Mouse (Mus musculus) heart, adult 2 months (tissue): ENCODE data around the gene Tlr2. TPM values are rescaled to one million over a fixed set of nuclear protein-coding genes. Genes with fewer than 3 reads are reported as not detected.

Experiments used
- DNase-seq, 2 experiments: peaks; one replicate each; pipeline ENCODE4 v3.0.0; 2021
- H3K27ac ChIP-seq: fragments of 200-600 bp; 2 replicates; pipeline ENCODE4 v1.8.1; 2022
- H3K27me3 ChIP-seq: fragments of 200-500 bp; 2 replicates; pipeline ENCODE4 v1.6.1; 2012; ENCODE audit warnings: mild to moderate bottlenecking, low read length, inconsistent platforms, mixed read lengths; ENCODE audit not compliant: control insufficient read depth, insufficient read depth
- H3K36me3 ChIP-seq: fragments of 200-500 bp; 2 replicates; pipeline ENCODE4 v1.6.1; 2012; ENCODE audit warnings: low read length, inconsistent platforms; ENCODE audit not compliant: control insufficient read depth, insufficient read depth
- H3K4me1 ChIP-seq: fragments of 200-500 bp; 2 replicates; pipeline ENCODE4 v1.6.1; 2011; ENCODE audit warnings: low read length; ENCODE audit not compliant: control insufficient read depth, insufficient read depth
- H3K4me3 ChIP-seq: fragments of 200-600 bp; 2 replicates; pipeline ENCODE4 v1.8.1; 2022
- H3K79me2 ChIP-seq: fragments of 200-500 bp; replicated peaks from 2 replicates; pipeline ENCODE4 v1.6.1; 2012; ENCODE audit warnings: mild to moderate bottlenecking, inconsistent platforms, low read length, moderate library complexity, mixed read lengths; ENCODE audit not compliant: control insufficient read depth, insufficient read depth
- H3K9ac ChIP-seq: fragments of 200-500 bp; 2 replicates; pipeline ENCODE4 v1.6.1; 2012; ENCODE audit warnings: low read depth, mild to moderate bottlenecking, control low read depth, inconsistent platforms, low read length, mixed read lengths
- CTCF ChIP-seq: fragments of 200-600 bp; IDR thresholded peaks from 2 replicates; pipeline ENCODE4 v1.8.1; 2022; ENCODE audit warnings: antibody characterized with exemption, mild to moderate bottlenecking, moderate library complexity
- EP300 ChIP-seq: fragments of 200-500 bp; IDR thresholded peaks from 2 replicates; pipeline ENCODE4 v1.6.1; 2011; ENCODE audit warnings: low read depth, low read length, control low read depth; ENCODE audit not compliant: insufficient read depth
- POLR2A ChIP-seq: fragments of 200-500 bp; IDR thresholded peaks from 2 replicates; pipeline ENCODE4 v1.6.1; 2011; ENCODE audit warnings: mild to moderate bottlenecking, low read depth, low read length, control low read depth; ENCODE audit not compliant: insufficient read depth
- WGBS: fragments of 180-500 bp; shearing (Covaris S2); methylation state at CpG from one replicate; pipeline ENCODE4 v1.1.7; 2018; 5-methylcytosine and 5-hydroxymethylcytosine counted together
- intact Hi-C: fragments of 180-260 bp; cut with DNase I; formaldehyde crosslinking; loops from one replicate; pipeline ENCODE4 v1.15.1; 2025
- polyA plus RNA-seq: library from polyadenylated mRNA; depleted of rRNA; stranded (reverse); fragments of >200 nt; gene quantifications from 2 replicates; pipeline ENCODE4 v1.2.3, GENCODE M21; 2012; rRNA removed
- total RNA-seq, 2 experiments: library from RNA; stranded (reverse); gene quantifications; 2 replicates each; pipeline ENCODE4 v1.2.3; 2021

The Tlr2 gene
- total and polyA plus RNA-seq, 3 experiments: 1.4 to 2.6 (median 2.0) TPM

DNA sequence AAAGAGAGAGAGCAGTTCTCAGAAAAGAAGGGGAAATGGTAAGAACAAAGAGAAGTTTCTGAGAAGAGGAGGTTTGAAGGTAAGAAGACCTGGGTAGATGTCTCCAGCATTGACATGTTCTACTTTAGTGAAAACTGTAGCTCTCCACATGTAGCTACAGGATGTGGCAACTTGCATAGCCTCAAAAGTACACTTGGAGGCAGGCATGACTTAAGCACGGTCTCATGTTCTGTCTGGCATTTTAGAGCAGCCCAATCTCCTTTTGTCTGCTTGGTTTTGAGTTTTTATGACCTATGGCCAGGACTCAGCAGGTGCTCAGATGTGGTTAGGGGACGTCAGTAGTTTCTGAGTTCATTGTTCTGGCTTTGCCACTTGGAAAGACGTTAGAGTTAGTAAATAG is 50.1 kb downstream of the Tlr2 start:
- Histone ChIP-seq H3K9ac (no peak overlapping the region), H3K27ac (no peak overlapping the region), H3K4me3 (no peak overlapping the region), H3K36me3 (no peaks in the 10 kb centered on the region), H3K4me1 (peaks cover 2% of the 10 kb centered on the region), H3K27me3 (peaks cover 6% of the 10 kb centered on the region), H3K79me2 (no peaks in the 10 kb centered on the region)
- intact Hi-C loops: no loop called here
- TF ChIP-seq EP300 (no peak), POLR2A (no peak)
- 77% methylated on average over 3 of the region's 3 CpGs for WGBS
- DNase-seq: no peak

DNA sequence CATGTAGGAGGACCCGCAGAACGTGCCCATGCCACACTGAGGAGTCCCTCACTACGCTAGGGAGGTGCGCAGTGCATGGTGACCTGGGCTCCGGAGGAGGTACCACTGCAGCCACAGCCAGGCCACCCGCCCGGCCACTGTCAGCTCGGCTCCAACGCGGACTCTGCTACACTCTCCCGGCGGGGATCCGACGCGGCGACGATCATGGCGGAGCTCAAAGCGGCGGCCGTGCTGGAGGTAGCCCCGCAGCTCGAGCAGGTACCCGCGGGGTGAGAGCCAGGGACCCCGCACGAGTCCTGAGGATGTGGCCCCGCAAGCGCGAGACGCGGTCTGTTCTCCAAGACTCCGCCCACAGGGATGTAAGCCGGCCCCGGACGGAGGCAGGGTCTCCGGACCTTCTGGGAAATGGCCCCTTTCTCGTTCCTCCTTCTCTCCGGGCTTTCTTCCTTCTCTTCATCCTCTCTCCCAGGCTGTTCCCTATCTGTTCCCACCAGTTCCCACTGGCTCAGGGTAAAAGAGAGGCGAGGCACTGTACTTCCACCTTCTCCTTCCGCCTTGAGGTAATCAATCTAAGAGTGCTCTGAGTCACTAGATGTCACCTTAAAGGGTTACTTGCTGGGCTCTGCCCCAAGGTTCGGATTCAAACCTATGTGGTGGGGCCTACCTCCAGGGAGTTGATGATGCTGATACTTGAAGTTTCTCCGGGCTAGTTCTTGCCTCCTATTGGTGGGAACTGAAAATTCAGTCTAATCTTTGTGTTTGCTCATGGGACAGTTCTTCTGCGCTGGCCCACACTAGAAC is 51.7 kb downstream of the Tlr2 start:
- TF ChIP-seq POLR2A: no peak
- no peak for TF ChIP-seq EP300
- 0 out of 2 replicates have a peak, but pooled peaks have one; percentile 16 for TF ChIP-seq CTCF
- Histone ChIP-seq H3K79me2 (no peaks in the 10 kb centered on the region), H3K4me3 (peak overlapping the region; percentile 46), H3K27me3 (peaks cover 6% of the 10 kb centered on the region), H3K27ac (no peak overlapping the region), H3K9ac (peak overlapping the region; percentile 69), H3K36me3 (no peaks in the 10 kb centered on the region), H3K4me1 (peaks cover 2% of the 10 kb centered on the region)
- 3% methylated on average over 44 of the region's 44 CpGs for WGBS
- intact Hi-C loops: no loop called here
- no peak for DNase-seq

DNA sequence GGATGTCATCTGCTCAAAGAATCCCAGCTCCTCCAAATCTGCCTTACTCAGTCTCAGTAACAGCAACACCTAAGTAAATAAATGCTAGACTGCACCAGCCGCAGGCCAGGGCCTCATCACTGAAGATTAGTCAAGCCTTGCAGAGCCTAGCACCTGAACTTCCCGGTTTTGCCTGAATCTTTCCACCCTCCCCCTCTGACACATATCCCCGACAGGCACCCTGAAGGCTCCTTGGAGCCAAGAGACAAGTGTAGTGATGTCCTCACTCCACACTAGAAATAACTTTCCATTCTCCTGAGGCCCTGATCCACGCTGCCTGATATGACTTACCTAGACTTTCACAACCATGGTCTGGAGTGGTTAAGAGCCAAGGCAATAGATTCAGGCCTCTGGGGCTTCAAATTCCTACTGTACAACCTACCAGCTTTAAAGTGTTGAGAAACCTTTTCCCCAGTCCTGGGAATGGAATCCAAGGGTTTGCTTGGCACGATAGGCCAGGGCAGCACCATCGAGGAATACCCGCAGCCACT is 53.7 kb downstream of the Tlr2 start:
- no peaks in the 10 kb centered on the region for H3K79me2 ChIP-seq
- no peak overlapping the region for H3K27ac ChIP-seq
- TF ChIP-seq POLR2A: no peak
- no peak for TF ChIP-seq CTCF
- TF ChIP-seq EP300: no peak
- peaks cover 6% of the 10 kb centered on the region for H3K27me3 ChIP-seq
- peaks cover 2% of the 10 kb centered on the region for H3K4me1 ChIP-seq
- no peak for DNase-seq
- no peak overlapping the region for H3K4me3 ChIP-seq
- no peaks in the 10 kb centered on the region for H3K36me3 ChIP-seq
- 87% methylated on average over 7 of the region's 7 CpGs for WGBS
- intact Hi-C loops: no loop called here
- no peak overlapping the region for H3K9ac ChIP-seq

DNA sequence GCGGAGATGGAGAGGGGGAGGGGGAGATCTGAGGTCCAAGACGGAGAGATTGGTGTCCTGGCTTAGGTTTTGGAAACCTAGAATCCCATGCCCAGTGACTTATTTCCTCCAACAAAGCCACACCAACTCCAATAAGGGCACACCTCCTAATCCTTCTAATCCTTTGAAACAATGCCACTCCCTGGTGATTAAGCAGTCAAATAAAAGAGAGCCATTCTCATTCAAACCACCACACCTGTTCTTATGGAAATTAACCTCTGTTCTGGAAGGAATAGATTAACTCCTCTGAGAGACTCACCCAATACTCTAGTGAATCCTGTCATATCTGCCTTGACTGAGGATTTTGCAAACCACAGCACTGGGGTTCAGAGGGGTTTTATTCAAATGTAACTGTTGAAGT is 54.5 kb downstream of the Tlr2 start:
- WGBS: 94% methylated on average over 2 of the region's 2 CpGs
- H3K4me1 ChIP-seq: peaks cover 2% of the 10 kb centered on the region
- no peaks in the 10 kb centered on the region for H3K36me3 ChIP-seq
- no peak for TF ChIP-seq CTCF
- no peak for TF ChIP-seq EP300
- no peak for TF ChIP-seq POLR2A
- H3K27ac ChIP-seq: no peak overlapping the region
- intact Hi-C loops: no loop called here
- H3K27me3 ChIP-seq: peaks cover 6% of the 10 kb centered on the region
- no peak overlapping the region for H3K4me3 ChIP-seq
- DNase-seq: no peak
- H3K79me2 ChIP-seq: no peaks in the 10 kb centered on the region
- H3K9ac ChIP-seq: no peak overlapping the region

Other genes starting within 250 kb of the Tlr2 start
- gene Sfrp2, start 75.4 kb downstream of the Tlr2 start, total RNA-seq: 1 to 10 TPM; 3.2 to 4.9 TPM
- 13.4 and 20.2 TPM in 2 replicates for gene Sfrp2, start 75.4 kb downstream of the Tlr2 start, polyA plus RNA-seq
- 10 to 100 TPM; 22.0 to 23.4 TPM for gene Tmem131l, start 198.4 kb upstream of the Tlr2 start, total RNA-seq
- gene Tmem131l, start 198.4 kb upstream of the Tlr2 start, polyA plus RNA-seq: 17.3 and 18.1 TPM in 2 replicates